Mouse (Mus musculus) gastrocnemius, adult 18-20 months (tissue): Measurements from ENCODE around the gene S100z. TPM values are rescaled to one million over a fixed set of nuclear protein-coding genes. Genes with fewer than 3 reads are reported as not detected.

ENCODE experiments used
- DNase-seq: peaks from one replicate; pipeline ENCODE4 v3.0.0; 2021; ENCODE audit warnings: low spot score
- total RNA-seq, 2 experiments: library from RNA; stranded (reverse); gene quantifications; 2 replicates each; pipeline ENCODE4 v1.2.3; 2021

The S100z gene
- total RNA-seq, 2 experiments from 2014 or later: 0.69 TPM; not detected in 1

GRCm38 (mm10) chr13:95449730-95450129 lies 28.8 kb downstream of the S100z start:
- no peak for DNase-seq

DNA sequence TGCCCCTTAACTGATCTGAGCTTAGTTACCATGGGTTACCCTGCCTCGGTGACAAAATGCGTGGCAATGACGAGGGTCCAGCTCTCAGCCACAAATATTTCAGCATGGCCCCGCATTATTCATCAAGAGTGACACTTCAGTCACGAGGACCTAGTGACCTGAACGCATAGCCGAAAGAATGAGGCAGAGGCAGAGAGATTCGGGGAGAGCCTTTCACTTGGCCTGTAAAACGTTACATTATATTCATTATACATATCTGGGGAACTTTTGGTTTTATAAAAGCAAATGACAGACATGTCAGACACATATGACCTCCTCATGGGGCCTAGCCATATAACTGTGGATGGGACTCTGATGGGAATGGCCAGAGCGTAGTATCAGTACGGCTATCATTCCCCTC lies 33.7 kb downstream of the S100z start, which contains the start of gene Crhbp:
TSS of gene Crhbp (minus strand) at position 101 of the 400 bp plus-strand sequence.
- DNase-seq: no peak

GRCm38 (mm10) chr13:95444291-95444690 lies 34.2 kb downstream of the S100z start:
- DNase-seq: no peak

GRCm38 (mm10) chr13:95443376-95444233 lies 34.9 kb downstream of the S100z start:
- DNase-seq: no peak

GRCm38 (mm10) chr13:95442901-95443300 lies 35.6 kb downstream of the S100z start:
- no peak for DNase-seq

DNA sequence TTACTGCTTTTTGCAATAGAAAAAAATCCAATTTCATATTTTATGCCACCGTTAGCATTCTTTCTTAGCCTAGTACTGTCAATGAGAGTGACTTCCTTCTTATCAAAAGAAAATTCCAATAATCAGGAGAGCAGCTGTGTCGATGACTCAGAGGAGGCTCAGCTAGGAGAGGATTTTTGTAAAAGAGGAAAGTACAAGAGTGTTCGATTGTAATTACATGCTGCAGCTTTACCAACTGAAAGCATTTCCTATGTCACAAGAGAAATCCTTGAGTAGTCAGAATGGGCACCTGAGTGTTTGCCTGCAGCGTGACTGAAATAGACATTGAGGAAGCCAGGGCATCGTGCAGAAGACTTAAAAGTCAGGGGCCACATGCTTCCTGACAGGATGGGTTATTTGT lies 39.0 kb downstream of the S100z start:
- DNase-seq: no peak

- DNase-seq: no peak
Observed at GRCm38 (mm10) chr13:95431760-95432159, 46.8 kb downstream of the S100z start.

DNA sequence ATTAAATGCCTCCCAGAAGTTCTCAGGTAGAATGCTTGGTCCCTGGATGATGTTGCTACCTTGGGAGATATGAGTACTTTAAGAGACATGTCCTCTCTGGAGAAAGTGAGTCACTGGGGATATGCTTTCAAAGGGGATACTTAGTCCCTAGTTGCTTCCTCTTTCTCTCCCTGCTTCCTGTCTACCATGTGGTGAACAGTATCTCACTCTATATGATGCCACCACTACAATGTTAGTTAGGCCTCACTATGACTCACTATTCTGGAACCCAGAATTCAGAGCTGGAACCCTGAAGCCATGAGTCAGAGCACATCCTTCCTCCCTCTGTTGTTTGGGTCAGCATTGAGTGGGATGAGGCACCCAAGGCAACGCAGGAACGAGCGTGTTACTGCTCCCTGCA lies 51.0 kb downstream of the S100z start:
- DNase-seq: no peak

Other genes starting within 250 kb of the S100z start
- gene Pde8b, start 228.4 kb downstream of the S100z start, total RNA-seq: 1 to 10 TPM; 1.6 to 2.9 TPM
- 1 to 10 TPM; 4.2 to 4.8 TPM for gene Zbed3, start 155.1 kb downstream of the S100z start, total RNA-seq
- gene Aggf1, start 103.4 kb downstream of the S100z start, total RNA-seq: 10 to 100 TPM; 16.5 to 17.7 TPM
- gene Crhbp, start 33.8 kb downstream of the S100z start, total RNA-seq: not detected
- gene F2rl1, start 46.5 kb upstream of the S100z start, total RNA-seq: 1 to 10 TPM in 1 of 2 experiments, under 1 TPM in 1; 0.30 to 1.7 TPM
- gene F2r, start 139.8 kb upstream of the S100z start, total RNA-seq: 10 to 100 TPM in 1 of 2 experiments, 1 to 10 TPM in 1; 5.6 to 13.9 TPM
- gene F2rl2, start 218.1 kb upstream of the S100z start, total RNA-seq: not detected